Mouse (Mus musculus) myocyte (in vitro differentiated cells): Measurements from ENCODE around the gene Ebf4.

Experiments
- CEBPB ChIP-seq: IDR thresholded peaks from 2 replicates; pipeline ENCODE4 v1.6.1; 2011; ENCODE audit warnings: mild to moderate bottlenecking, moderate library complexity; ENCODE audit not compliant: poor library complexity, insufficient read depth, severe bottlenecking
- E2F4 ChIP-seq: IDR thresholded peaks from one replicate; pipeline ENCODE4 v1.6.1; 2011; ENCODE audit warnings: mild to moderate bottlenecking, control low read depth, moderate library complexity; ENCODE audit not compliant: insufficient read depth
- MAX ChIP-seq: IDR thresholded peaks from one replicate; pipeline ENCODE4 v1.6.1; 2011; ENCODE audit warnings: low read depth, mild to moderate bottlenecking, control low read depth
- MYOD1 ChIP-seq, 3 experiments: IDR thresholded peaks; one replicate each; pipeline ENCODE4 v1.6.1; 2011; ENCODE audit warnings: control low read depth in 2 of 3, low read depth in 2 of 3, mild to moderate bottlenecking in 2 of 3, moderate library complexity in 1 of 3; ENCODE audit not compliant: insufficient read length in 2 of 3, control insufficient read depth in 1 of 3
- POLR2A ChIP-seq: IDR thresholded peaks from one replicate; pipeline ENCODE4 v1.6.1; 2011; ENCODE audit warnings: low read depth, mild to moderate bottlenecking, control low read depth, moderate library complexity; ENCODE audit not compliant: insufficient read length
- POLR2AphosphoS2 ChIP-seq: IDR thresholded peaks from one replicate; pipeline ENCODE4 v1.6.1; 2011; ENCODE audit warnings: low read depth, control low read depth; ENCODE audit not compliant: insufficient read length
- REST ChIP-seq: IDR thresholded peaks from one replicate; pipeline ENCODE4 v1.6.1; 2011; ENCODE audit warnings: mild to moderate bottlenecking, control low read depth, moderate library complexity; ENCODE audit not compliant: insufficient read depth, insufficient read length
- TCF3 ChIP-seq: IDR thresholded peaks from one replicate; pipeline ENCODE4 v1.6.1; 2011; ENCODE audit warnings: low read depth, control low read depth; ENCODE audit not compliant: insufficient read length
- USF1 ChIP-seq: IDR thresholded peaks from one replicate; pipeline ENCODE4 v1.6.1; 2011; ENCODE audit warnings: low read depth, mild to moderate bottlenecking, control low read depth, moderate library complexity

GRCm38 (mm10) chr2:130280818-130281217 is 14.2 kb upstream of the Ebf4 start:
- TF ChIP-seq TCF3 = no peak
- TF ChIP-seq POLR2AphosphoS2 = no peak
- TF ChIP-seq POLR2A = no peak
- TF ChIP-seq MAX = no peak
- TF ChIP-seq CEBPB = no peak
- no peak for TF ChIP-seq E2F4
- TF ChIP-seq MYOD1 (IDR thresholded peaks at IDR 0.05; ENCODE audit: control insufficient read depth in 1 of 3, insufficient read length in 2 of 3, low read depth in 2 of 3) = no peak
- no peak for TF ChIP-seq REST
- no peak for TF ChIP-seq USF1
